Mouse (Mus musculus) retina, postnatal 1 day (tissue): ENCODE measurements around the gene Nav2.

Source experiments
- DNase-seq: peaks from one replicate; pipeline ENCODE4 v3.0.0-alpha.2; 2012

Gene Nav2

GRCm38 (mm10) chr7:49639864-49640708, 731.6 kb downstream of the Nav2 start:
- DNase-seq: no peak

GRCm38 (mm10) chr7:49640709-49641305, 732.3 kb downstream of the Nav2 start:
- DNase-seq: no peak
